Mouse (Mus musculus): Measurements from ENCODE around the gene Thbs1.
"Not testable (repeated sequence)": the region's sequence is repeated elsewhere in the genome, so short reads cannot be mapped to it uniquely, and the experiment has no call there.

Thbs1 gene

GRCm38 (mm10) chr2:118147749-118148148 is 36.1 kb downstream of the Thbs1 start:
- DNase-seq (ENCODE audit: low read depth, low spot score) = not testable (repeated sequence)

GRCm38 (mm10) chr2:118148321-118149142 is 36.9 kb downstream of the Thbs1 start:
- DNase-seq (ENCODE audit: low read depth, low spot score) = no peak

GRCm38 (mm10) chr2:118149855-118150563 is 38.3 kb downstream of the Thbs1 start:
- DNase-seq (ENCODE audit: low read depth, low spot score) = peak; percentile 26

- DNase-seq (ENCODE audit: low read depth, low spot score) = no peak
Measured at GRCm38 (mm10) chr2:118158095-118158494, 46.4 kb downstream of the Thbs1 start.

DNA sequence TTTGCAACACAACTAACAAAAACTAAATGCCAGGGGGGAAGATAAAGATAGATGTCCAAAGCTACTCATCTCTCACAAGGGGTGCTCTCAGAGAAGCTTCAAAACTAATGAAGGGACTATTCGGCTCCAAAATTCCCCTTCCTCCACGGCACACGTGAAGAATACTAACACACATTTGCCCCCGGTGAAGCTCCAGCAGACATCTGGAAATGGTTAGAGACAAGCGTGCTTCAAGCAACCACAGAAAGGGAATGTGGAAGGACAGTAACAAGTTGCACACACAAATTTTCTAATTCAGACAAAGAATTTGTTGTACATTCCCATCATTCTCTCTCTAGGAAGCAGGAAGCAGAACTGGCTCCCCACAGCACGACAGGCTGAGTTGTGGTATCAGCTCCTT is 47.5 kb downstream of the Thbs1 start:
- DNase-seq (ENCODE audit: low read depth, low spot score) = no peak

- no peak for DNase-seq (ENCODE audit: low read depth, low spot score)
Measured at GRCm38 (mm10) chr2:118160547-118160946, 48.9 kb downstream of the Thbs1 start.

- no peak for DNase-seq (ENCODE audit: low read depth, low spot score)
Measured at GRCm38 (mm10) chr2:118160991-118161390, 49.3 kb downstream of the Thbs1 start.

- no peak for DNase-seq (ENCODE audit: low read depth, low spot score)
Measured at GRCm38 (mm10) chr2:118162486-118162885, 50.8 kb downstream of the Thbs1 start.

DNA sequence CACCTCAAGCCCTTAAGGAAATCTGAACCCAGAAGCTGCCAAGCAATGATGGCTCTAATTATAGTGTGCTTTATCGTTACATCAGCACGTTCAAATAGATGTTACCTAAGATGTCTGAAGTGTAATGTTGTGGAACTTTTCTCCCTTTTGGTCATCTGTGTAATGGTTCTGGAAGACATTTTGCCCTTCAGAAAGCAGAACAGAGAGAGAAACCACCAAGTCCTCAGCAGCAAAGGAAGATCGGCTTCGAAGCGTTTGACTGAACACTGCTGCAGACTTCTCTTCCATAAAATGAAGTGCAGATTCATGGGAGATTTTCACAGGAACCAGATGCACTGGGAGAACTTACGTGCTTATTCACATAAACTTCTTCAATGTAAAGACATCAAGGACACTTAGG is 52.5 kb downstream of the Thbs1 start:
- no peak for DNase-seq (ENCODE audit: low read depth, low spot score)

DNA sequence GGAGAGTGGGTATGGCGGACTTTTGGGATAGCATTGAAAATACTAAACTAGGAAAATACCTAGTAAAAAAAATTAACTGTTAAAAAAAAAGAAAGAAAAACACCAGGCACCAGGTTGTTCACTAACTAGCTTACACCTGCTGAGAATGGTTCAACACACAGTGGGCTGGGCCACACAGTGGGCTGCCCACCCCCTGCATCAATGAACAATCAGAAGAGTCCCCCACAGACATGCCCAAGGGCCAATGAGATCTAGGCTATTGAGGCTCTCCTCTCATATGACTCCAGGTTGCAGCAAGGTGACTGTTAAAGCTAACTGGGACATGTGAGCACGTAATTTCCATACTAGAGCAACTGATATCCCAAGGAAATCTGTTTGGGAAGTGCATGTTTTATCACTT is 54.0 kb downstream of the Thbs1 start:
- DNase-seq (ENCODE audit: low read depth, low spot score) = no peak

- DNase-seq (ENCODE audit: low read depth, low spot score) = no peak
Measured at GRCm38 (mm10) chr2:118167731-118168130, 56.1 kb downstream of the Thbs1 start.

DNA sequence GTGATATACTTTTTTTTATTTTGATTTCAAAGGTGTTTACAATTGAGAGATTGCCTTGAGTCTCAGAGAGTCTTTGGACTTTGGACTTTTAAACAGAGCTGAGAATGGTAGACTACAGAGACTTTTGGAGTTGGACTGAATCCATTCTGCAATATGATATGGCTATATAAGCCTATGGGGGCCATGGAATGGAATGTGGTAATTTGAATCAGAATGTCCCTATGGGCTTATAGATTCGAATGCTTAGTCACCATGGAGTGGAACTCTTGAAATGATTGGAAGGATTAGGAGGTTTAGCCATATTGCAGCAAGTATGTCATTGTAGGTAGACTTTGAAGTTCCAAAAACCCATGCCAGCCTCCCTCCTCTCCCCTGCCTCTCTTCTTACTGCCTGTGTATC is 56.5 kb downstream of the Thbs1 start:
- DNase-seq (ENCODE audit: low read depth, low spot score) = no peak

GRCm38 (mm10) chr2:118174558-118175383 is 63.1 kb downstream of the Thbs1 start:
- no peak for DNase-seq (ENCODE audit: low read depth, low spot score)
